Mouse (Mus musculus): ENCODE measurements at regions not wholly inside any gene's neighbourhood (a gene's known extent, or its start where the extent isn't known, plus 50 kb on each side); places are given as distances from the start of the nearest gene placed in this dataset.
"Not testable (repeated sequence)": the region's sequence is repeated elsewhere in the genome, so short reads cannot be mapped to it uniquely, and the experiment has no call there.

- DNase-seq, result no peak
Observed at GRCm38 (mm10) chr12:112299089-112299488, 153.1 kb downstream of the Kif26a start.

GRCm38 (mm10) chr12:112299603-112300002, 153.6 kb downstream of the Kif26a start:
- peak; percentile 54 to 61 for DNase-seq

- peak in 1 of 2 experiments; percentile 38 for DNase-seq
Observed at GRCm38 (mm10) chr12:112300125-112300524, 154.1 kb downstream of the Kif26a start.

GRCm38 (mm10) chr12:112301411-112301891, 155.4 kb downstream of the Kif26a start:
- no peak for DNase-seq

GRCm38 (mm10) chr12:112301929-112302328, 155.9 kb downstream of the Kif26a start:
- DNase-seq, result no peak

GRCm38 (mm10) chr12:112306208-112306607, 160.2 kb downstream of the Kif26a start:
- no peak for DNase-seq

GRCm38 (mm10) chr12:112308016-112308415, 162.0 kb downstream of the Kif26a start:
- no peak for DNase-seq

GRCm38 (mm10) chr12:112309096-112309495, 163.1 kb downstream of the Kif26a start:
- not testable (repeated sequence) for DNase-seq

- DNase-seq, result peak; percentile 30 to 54
Observed at GRCm38 (mm10) chr12:112309781-112310180, 163.8 kb downstream of the Kif26a start.

GRCm38 (mm10) chr12:112310661-112311060, 164.7 kb downstream of the Kif26a start:
- no peak for DNase-seq

- no peak for DNase-seq
Observed at GRCm38 (mm10) chr12:112314781-112315180, 168.8 kb downstream of the Kif26a start.

- DNase-seq, result no peak
Observed at GRCm38 (mm10) chr12:112317191-112317590, 171.2 kb downstream of the Kif26a start.

GRCm38 (mm10) chr12:112318461-112318860, 170.8 kb upstream of the A530016L24Rik start:
- no peak for DNase-seq

GRCm38 (mm10) chr12:112322196-112322595, 167.1 kb upstream of the A530016L24Rik start:
- no peak for DNase-seq

GRCm38 (mm10) chr12:112327411-112327810, 161.8 kb upstream of the A530016L24Rik start:
- no peak for DNase-seq

- no peak for DNase-seq
Observed at GRCm38 (mm10) chr12:112328809-112329575, 160.3 kb upstream of the A530016L24Rik start.

- DNase-seq, result peak; percentile 40 to 42
Observed at GRCm38 (mm10) chr12:112329701-112330301, 159.4 kb upstream of the A530016L24Rik start.

- no peak for DNase-seq
Observed at GRCm38 (mm10) chr12:112330557-112330956, 158.7 kb upstream of the A530016L24Rik start.

- no peak for DNase-seq
Observed at GRCm38 (mm10) chr12:112331061-112331460, 158.2 kb upstream of the A530016L24Rik start.

- no peak for DNase-seq
Observed at GRCm38 (mm10) chr12:112333125-112334079, 155.8 kb upstream of the A530016L24Rik start.

GRCm38 (mm10) chr12:112334106-112334855, 155.0 kb upstream of the A530016L24Rik start:
- no peak for DNase-seq

GRCm38 (mm10) chr12:112335641-112336040, 153.6 kb upstream of the A530016L24Rik start:
- DNase-seq, result no peak

All from cerebellum, postnatal 25 days (tissue).